Mouse (Mus musculus): ENCODE results near the gene Gm6871. TPM values are rescaled to one million over a fixed set of nuclear protein-coding genes. Genes with fewer than 3 reads are reported as not detected.

The Gm6871 gene
- polyA plus RNA-seq, 1 experiment from 2014 or later = not detected

Other genes starting within 250 kb of the Gm6871 start
- 12.9 and 15.7 TPM in 2 replicates for gene AI987944, start 180.3 kb downstream of the Gm6871 start, polyA plus RNA-seq (2014; fragmentation: Nextera tagmentation; extraction: Ambion mirVana)
- gene Vmn2r57, start 125.0 kb downstream of the Gm6871 start, polyA plus RNA-seq (2014; fragmentation: Nextera tagmentation; extraction: Ambion mirVana) = 0.24 and 0.38 TPM in 2 replicates
- 0.13 TPM in 1 of 2 replicates, not detected in the other for gene Gm20449, start 74.2 kb downstream of the Gm6871 start, polyA plus RNA-seq (2014; fragmentation: Nextera tagmentation; extraction: Ambion mirVana)
- gene AW146154, start 73.8 kb downstream of the Gm6871 start, polyA plus RNA-seq (2014; fragmentation: Nextera tagmentation; extraction: Ambion mirVana) = 9.2 and 11.5 TPM in 2 replicates
- 11.2 and 17.6 TPM in 2 replicates for gene 2610021A01Rik, start 25.6 kb upstream of the Gm6871 start, polyA plus RNA-seq (2014; fragmentation: Nextera tagmentation; extraction: Ambion mirVana)
- gene Zfp788, start 59.5 kb upstream of the Gm6871 start, polyA plus RNA-seq (2014; fragmentation: Nextera tagmentation; extraction: Ambion mirVana) = 13.7 and 14.7 TPM in 2 replicates

Data from kidney, embryonic 14.5 days (tissue).